Mouse (Mus musculus) monocyte, adult 5-6 weeks (primary cell): Measurements from ENCODE around the gene Lmcd1. TPM values are rescaled to one million over a fixed set of nuclear protein-coding genes. Genes with fewer than 3 reads are reported as not detected.
"Not testable (repeated sequence)": the region's sequence is repeated elsewhere in the genome, so short reads cannot be mapped to it uniquely, and the experiment has no call there.

ENCODE experiments used
- ATAC-seq: fragments of 153-309, 156-312 bp; replicated peaks from 2 replicates; pipeline ENCODE4 v1.8.0; 2017; ENCODE audit warnings: mild to moderate bottlenecking; ENCODE audit not compliant: low TSS enrichment, insufficient number of reproducible peaks, severe bottlenecking, poor library complexity, low FRiP score
- total RNA-seq: library from RNA; stranded (forward); fragments of 200-1000, 200-491, 200-594 nt; gene quantifications from 3 replicates; pipeline ENCODE4 v1.2.3, GENCODE M21; 2017

Gene Lmcd1
- not detected in 3 replicates for total RNA-seq

DNA sequence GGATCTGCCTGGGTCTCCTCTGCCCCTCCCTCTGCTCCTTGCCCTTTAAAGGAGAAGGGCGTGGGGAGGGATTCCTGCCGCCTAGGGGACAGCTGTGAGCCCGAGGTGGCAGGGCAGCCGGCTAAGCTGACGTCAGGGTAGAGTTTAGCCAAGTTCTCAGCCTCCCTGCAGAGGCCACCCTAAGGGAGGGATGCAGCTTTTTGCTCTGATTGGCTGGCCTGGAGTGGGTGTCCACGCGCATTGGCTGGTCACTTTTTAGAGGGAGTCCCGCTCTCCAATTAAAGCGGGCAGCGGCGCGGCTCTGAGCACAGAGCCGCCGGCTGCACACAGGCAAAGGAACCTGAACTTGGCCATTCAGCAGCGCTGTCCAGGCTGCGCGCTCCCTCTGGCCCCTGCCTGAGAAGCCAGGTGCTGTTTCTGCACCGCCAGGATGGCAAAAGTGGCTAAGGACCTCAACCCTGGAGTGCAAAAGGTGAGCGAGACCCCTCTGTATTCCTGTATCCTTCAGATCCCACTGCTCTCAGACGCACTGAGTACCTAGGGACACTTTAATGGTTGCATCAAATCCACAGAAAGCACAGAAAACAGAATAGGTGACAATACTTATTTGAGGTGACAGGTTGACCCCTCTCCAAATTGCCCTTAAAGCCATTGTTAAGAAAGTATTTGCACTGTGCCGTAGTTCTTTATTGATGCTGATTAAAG is at the start of gene Lmcd1:
TSS of gene Lmcd1 (plus strand) at position 258 of the 705 bp plus-strand sequence.
- ATAC-seq: no peak

DNA sequence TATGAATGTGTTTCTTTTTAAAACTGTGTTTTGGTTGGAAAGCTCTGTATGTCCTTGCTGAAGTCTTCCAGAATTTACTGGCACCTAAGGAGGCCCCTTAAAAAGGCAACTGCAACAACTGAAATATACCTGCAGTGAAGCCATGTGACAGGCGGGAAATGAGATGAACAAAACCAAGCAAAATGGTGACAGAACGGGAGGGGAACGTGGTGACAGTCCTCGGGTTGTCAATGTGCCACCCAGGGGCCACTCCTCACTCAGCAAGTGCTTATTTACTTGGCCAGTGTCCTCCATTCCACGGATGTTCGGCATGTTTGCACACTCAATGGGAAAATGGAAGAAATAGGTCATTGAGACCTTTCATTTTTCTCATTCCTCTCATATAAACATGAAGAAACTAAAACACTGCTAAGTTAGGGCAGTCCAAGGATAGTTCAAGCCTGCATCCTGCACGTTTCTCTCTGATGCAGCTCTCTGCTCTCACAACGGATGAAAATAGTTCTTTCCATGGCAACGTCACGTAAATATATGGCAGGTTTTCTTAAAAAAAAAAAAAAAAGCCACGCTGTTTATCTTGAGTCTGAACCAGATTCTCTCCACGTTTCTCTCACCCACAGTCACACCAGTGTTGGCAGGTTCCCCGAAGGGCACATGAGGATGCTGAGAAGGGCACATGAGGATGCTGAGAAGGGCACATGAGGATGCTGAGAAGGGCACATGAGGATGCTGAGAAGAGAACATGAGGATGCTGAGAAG is 49.5 kb upstream of the Lmcd1 start:
- no peak for ATAC-seq

DNA sequence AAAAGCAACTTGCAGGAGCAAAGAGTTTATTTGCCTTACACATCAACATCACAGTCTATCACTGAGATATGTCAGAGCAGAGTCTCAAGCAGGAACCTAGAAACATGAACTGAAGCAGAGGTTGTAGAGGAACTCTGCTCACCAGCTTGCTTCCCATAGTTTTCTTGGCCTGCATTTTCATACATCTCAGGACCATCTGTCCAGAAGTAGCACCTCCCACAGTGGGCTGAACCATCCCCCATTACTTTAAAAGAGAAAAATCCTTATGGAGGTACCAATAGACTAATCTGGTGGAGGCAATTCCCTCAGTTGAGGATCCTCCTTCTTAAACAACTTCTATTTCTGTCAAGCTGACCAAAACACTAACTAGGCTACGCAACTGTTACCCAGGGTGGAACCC is 36.8 kb upstream of the Lmcd1 start:
- no peak for ATAC-seq

DNA sequence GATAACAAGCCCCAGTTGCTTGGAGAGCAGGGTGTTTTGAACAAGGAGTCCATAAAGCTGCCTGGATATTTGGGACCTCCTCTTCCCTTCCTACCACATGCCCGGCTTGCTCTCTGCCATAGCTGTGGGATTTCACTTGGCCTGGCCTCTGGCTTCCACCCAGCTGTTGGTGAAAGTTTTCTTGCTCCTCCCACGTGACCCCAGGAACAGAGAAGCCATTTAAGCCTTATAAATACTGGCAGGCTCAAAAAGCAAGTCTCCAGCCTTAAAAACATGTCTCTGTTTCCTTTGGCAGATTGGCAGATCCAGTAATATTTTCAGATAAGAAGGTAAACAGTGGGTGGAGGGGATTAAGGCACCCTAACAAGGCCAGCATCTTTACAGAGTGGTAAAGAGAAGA is 31.3 kb upstream of the Lmcd1 start:
- ATAC-seq: no peak

DNA sequence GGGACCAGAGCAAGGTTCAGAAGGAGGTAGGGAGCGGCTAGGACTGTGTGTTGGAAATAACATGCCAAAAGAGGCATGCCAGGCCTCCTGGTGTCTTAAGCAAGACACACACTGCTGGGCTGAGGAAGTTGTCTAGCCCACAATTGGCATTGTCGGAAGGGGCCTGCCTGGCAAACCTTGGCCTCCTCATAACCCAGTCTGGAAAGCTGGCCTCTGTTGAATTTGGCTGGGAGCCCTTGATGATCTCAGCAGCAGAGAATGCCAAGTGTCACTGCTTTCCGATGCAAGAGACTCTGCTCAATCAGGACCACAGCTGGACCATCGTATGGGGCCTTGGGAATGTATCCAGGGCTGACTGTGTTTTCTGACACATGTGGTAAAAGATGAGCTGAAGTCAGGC is 27.9 kb upstream of the Lmcd1 start:
- no peak for ATAC-seq

DNA sequence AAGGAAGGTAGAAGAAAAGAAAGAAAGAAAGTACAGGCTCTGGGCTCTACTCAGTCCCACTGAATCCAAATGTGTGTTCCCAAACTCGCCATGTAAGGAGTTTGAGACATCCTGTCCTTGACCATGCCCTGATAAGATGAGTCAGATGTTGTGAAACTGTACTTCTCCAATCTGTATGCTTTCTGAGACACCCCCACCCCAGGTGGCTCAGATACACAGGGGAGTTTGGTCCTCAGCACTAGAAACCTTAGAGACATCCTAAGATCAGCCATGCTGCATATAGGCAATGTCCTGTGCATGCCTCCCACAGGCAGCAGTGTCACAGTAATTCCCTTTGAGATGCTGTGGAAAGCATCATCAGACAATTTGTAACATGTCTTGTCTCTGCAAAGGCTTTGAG is 26.9 kb upstream of the Lmcd1 start:
- no peak for ATAC-seq

DNA sequence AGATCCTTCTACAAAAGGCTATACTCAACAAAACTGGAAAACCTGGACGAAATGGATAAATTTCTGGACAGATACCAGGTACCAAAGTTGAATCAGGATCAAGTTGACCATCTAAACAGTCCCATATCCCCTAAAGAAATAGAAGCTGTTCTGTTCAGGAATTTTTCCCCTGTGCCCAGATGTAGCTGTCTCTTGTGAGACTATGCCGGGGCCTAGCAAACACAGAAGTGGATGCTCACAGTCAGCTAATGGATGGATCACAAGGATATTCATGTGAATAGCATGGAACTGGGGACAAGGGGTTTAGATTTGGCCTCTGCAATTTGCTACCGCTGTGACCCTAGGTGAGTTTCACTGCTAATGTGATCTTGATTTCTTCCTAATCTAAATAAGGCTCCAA is 19.6 kb upstream of the Lmcd1 start:
- not testable (repeated sequence) for ATAC-seq

DNA sequence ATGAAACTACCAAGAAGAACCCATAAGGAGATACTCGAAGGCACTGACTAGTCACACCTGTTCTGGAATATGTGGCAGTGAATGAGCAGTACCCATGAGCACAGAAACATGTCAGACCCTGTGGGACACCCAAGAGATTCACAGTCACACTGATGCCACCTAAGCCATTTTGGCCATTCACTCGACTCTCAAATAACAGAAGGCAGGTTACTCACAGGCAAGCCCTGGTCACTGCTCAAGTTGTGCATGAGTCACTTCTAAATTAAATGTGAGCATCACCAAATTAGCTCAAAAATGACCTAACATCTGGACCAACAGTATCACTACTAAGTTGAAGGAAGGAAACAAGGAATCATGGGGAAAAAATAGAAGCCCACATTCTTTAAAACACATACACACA is 18.6 kb upstream of the Lmcd1 start:
- ATAC-seq: no peak

DNA sequence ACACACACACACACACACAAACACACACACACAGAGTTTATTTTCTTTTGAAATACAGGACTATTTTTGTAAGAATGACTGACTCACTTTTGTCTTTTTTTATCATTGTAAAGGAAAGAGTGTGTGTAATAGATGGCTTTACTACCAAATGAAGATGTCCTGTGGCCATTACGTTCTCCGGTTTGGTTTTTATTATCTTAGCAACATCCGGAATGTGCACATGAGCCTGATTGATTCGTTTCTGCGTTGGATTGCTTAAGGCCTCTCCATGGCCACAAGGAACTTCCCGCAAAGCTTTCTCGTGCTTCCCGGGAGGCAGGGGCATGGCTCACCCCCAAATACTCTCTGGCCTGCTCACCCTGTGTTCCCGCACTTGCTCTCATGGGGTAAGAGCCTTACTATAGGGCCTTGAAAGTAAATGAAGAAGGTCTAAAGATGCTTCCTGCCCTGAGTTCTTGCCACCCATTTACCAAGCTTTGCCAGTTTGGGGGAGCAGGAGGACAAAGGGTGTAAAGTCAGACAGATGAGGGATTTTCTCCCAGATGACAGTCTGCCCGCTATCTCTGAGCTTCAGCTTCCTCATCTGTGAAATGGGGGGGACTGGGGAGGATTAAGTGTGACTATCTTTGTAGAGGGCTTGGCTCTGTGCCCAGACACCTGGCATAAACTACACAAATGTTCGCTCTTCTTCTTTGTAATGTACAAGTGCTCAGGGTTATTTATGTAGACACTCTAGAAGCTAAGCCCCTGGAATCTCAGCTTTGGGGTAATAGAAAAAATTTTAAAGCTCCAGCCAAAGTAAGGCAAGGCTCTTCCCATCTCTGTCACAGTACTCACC is 18.0 kb upstream of the Lmcd1 start:
- no peak for ATAC-seq

DNA sequence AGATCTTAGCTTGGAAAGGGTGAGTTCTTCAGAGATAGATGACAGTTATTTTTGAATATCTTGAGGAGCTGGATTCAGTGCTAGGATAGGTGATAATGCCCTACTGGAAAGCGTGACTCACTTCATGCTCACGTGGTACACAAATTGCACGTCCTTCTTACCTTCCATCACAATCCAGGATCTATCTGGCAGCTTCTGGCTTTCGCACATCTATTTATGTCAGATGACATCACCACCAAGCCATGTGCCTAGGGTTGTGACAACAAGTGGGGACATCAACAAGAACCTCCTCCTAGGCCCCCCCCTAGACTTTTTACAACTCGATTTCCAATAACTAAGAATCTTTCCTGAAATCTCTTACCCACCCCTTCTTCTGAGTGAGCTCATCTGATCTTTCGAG is 17.0 kb upstream of the Lmcd1 start:
- ATAC-seq: no peak

DNA sequence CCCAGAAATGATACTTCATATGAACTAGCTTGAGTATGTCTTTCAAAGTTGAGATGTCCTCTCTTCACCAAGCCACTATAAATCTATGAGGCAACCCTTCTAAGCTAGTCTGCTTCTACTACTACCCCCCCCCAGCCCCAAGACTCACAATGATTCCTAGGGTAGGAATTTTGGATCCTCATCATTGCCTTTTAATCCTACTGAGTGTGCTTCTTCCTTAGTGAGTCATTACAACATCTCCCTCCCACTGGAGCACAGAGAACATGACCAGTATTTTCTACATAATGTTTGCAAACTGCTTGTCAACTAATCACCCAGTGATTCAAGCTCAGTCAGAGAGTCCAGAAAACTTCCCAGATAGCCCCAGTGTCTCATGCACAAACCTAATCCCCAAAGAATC is 12.5 kb upstream of the Lmcd1 start:
- no peak for ATAC-seq

DNA sequence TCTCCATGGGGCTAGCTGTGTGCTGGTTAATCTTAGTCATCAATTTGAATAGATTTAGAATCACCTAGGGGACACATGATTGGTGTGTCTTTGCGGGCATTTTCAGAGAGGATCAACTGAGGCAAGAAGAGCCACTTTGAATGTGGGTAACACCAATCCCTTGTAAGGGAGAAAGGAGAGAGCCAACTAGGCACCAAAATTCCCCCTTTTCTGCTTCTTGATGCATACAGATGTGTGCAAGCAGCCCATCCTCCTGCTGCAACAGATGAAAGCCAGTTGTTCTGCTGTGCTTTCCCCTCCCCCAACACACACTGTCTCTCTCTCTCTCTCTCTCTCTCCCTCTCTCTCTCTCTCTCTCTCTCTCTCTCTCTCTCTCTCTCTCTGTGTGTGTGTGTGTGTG is 9.2 kb upstream of the Lmcd1 start:
- ATAC-seq: no peak

DNA sequence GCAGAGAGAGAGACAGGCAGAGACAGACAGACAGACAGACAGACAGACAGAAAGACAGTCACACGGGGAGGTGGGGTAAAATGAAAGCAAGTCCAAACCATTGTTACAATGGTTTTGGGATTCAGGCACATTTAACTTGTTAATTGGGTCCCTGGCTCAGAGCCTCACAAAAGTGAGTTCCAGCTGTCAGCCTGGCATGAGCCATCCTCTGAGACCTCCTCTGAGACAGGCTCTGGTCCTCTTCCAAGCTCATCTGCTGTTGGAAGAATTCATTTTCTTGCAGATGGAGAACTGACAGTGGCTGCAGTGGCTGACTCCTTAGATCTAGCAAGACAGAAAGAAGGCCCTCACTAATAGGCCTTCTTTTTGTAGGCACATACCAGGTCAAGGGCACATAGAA is 6.9 kb upstream of the Lmcd1 start:
- ATAC-seq: no peak

DNA sequence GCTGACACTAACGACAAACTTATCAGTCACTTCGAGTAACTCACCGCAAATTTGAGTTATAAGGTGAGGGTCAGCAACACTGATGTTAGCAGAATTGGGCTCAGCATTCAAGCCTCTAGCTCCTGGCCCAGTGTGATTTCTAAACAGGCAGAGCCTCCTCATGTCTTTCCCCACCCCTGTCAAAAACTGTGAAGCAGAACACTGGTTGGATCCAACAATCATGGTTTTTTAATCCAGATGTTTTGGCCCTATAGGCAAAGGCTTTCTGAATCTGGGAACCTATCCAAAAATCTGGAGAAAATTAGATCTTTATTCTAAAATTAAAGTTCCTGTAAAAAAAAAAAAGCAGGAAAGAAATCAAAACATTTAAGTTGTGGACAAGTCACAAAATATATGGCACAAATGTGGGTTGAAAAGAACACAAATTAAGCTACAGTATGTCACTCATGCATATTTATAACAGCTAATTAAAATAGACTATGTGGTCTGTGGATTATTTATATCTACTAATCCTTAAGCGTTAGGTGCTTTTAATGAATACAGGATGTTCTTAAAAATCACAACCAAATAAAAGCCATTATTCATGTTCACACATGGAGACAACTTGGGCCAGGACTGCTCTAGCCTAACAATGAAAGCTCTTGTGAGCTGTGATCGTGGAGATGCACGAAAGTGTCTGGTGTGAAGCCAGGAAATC is 5.7 kb upstream of the Lmcd1 start:
- no peak for ATAC-seq

DNA sequence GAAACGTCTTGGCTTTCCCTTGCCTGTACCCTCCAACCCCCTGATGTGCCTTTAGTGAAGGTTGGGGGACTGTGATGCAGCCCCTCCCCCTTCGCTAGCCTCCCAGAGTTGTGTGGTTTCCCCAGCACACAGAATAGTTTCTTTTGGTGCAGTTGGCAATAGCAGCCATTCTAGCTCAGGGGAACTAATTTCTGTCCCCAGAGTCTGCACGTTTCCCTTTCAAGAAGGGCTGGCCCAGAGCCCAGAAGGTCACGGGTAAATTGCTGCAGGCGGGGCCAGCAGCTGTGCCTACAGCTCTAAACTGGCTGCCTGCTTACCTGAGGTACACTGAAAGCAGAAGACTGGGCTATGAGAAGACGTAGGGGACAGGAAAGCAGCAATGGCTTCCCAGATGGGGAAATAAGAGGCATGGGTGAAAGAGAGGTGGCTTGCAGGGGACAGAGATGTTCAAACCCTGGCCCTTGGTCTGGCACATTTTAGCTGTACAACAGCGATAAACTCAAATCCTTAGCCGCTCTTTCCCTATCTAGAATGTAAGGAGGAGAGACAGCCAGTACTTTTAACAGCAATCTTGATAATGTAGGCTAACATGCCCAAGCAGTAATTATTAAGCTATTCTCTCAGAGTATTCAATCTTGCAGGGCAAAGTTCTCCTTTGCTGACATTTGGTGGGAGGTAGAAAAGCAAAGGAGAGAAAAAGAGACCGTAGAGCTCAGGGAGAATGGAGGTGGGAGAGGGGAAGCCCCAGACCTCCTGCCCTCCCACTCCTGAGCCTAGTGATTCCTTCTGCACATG is 900 bp downstream of the Lmcd1 start:
- no peak for ATAC-seq

DNA sequence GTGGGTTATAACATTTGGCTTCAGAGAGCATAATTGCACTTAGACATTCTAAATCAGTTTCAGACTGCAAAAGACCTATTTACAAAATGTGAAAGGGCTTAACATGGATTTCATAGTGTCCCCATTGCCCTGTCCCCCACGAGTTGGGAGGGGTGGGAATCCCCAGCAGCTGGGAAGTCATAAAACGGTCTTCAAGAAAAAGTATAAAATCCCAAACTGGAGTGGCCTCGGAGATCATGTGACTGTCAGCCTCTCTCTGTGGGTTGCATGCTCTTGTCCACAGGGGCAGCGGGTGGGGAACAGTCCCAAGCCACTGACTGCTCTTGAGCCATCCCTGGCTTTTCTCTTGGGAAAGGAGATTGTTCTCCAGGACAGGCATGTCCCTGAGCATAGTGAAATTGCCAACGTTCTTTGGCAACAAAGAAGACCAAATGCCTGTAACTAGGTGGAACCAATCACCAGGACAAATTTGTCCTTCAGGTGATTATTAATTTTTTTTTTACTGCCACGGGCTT is 2.2 kb downstream of the Lmcd1 start:
- no peak for ATAC-seq

DNA sequence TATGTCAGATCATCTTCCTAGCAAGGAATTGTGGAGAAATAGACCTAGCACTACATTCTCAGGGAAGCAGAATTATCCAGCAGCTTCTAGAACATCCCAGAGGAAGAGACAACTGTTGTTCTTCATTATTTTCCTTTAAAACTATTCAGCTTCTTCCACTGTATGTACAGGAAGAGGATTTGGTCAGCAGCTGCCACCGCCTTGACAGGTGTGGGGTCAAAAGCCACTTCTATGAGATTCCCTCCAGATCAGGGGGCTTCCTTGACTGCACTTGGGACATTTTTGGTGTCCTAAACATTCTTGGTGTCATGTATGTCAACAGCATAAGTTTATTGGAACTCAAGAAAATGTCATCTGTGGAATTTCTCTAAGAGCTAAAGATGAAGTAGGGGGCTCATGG is 5.2 kb downstream of the Lmcd1 start:
- ATAC-seq: no peak

DNA sequence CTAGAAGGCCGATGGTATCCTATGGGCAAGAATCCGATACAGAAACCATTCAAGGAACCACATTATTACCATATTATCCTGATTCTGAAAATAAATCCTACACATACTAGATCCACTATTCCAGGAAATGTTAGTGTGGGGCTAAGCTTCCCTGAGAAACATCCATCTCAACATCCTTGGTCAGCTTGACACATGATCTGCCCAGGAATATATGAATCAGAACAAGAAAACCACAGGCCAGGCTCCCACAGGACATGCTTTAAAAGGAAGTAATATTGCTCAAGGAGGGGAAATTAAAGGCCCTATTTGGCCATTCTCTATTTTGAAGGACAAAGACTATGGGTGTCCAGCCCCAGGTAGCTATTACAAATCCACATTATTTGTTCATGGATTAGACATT is 6.6 kb downstream of the Lmcd1 start:
- ATAC-seq: no peak
